ENCODE assay signal across 23 mouse cellular contexts in genomic region chr11:19877239-19877915, GRCm38 (mm10). TPM values are rescaled to one million over a fixed set of nuclear protein-coding genes. Genes with fewer than 3 reads are reported as not detected.
DNase-seq lines count a peak whose midpoint lies in the region; ATAC-seq lines count a peak whose summit lies in the region.
"Had no signal": no experiment of that assay in that cellular context is flagged by ENCODE, and none has a peak within 500 bp of the region (broad histone marks: within the 10 kb centered on the region; RNA-seq: fewer than 3 reads in every experiment).

No protein-coding gene starts in this region.

- 57% methylated on average over 4 of the region's 4 CpGs for WGBS in embryonic facial prominence, embryonic 14.5 days
- 61% methylated on average over 4 of the region's 4 CpGs for WGBS in embryonic facial prominence, embryonic 10.5 days
- WGBS in midbrain, embryonic 13.5 days: 60% methylated on average over 4 of the region's 4 CpGs
- WGBS in midbrain, embryonic 11.5 days: 57% methylated on average over 4 of the region's 4 CpGs
- 69% methylated on average over 4 of the region's 4 CpGs for WGBS in heart, embryonic 10.5 days
- WGBS in forebrain, embryonic 14.5 days: 48% methylated on average over 4 of the region's 4 CpGs

- H3K36me3 ChIP-seq in embryonic facial prominence, embryonic 14.5 days (ENCODE audit: control insufficient read depth, insufficient read depth, low read length): no peaks in the 10 kb centered on the region
- H3K36me3 ChIP-seq in embryonic facial prominence, embryonic 10.5 days (replicated peaks): no peaks in the 10 kb centered on the region
- no peaks in the 10 kb centered on the region for H3K36me3 ChIP-seq in midbrain, embryonic 13.5 days
- H3K36me3 ChIP-seq in midbrain, embryonic 11.5 days (ENCODE audit: control insufficient read depth, insufficient read depth, low read length): no peaks in the 10 kb centered on the region
- H3K36me3 ChIP-seq in heart, embryonic 10.5 days: no peaks in the 10 kb centered on the region
- H3K36me3 ChIP-seq in forebrain, embryonic 14.5 days (ENCODE audit: control insufficient read depth, insufficient read depth, low read length): no peaks in the 10 kb centered on the region
- H3K36me3 ChIP-seq: forebrain, embryonic 15.5 days; G1E; limb, embryonic 10.5 days had no signal

- no peaks in the 10 kb centered on the region for H3K9me3 ChIP-seq in embryonic facial prominence, embryonic 14.5 days (ENCODE audit: control insufficient read depth, low read length)
- no peaks in the 10 kb centered on the region for H3K9me3 ChIP-seq in embryonic facial prominence, embryonic 10.5 days
- H3K9me3 ChIP-seq in midbrain, embryonic 13.5 days: no peaks in the 10 kb centered on the region
- no peaks in the 10 kb centered on the region for H3K9me3 ChIP-seq in midbrain, embryonic 11.5 days (ENCODE audit: control insufficient read depth, low read length)
- H3K9me3 ChIP-seq in heart, embryonic 10.5 days: no peaks in the 10 kb centered on the region
- H3K9me3 ChIP-seq in forebrain, embryonic 14.5 days (replicated peaks; ENCODE audit: control insufficient read depth, low read length): no peaks in the 10 kb centered on the region
- H3K9me3 ChIP-seq: forebrain, embryonic 15.5 days; G1E; limb, embryonic 10.5 days had no signal

- H3K4me2 ChIP-seq in embryonic facial prominence, embryonic 14.5 days (ENCODE audit: low read depth, low read length): no peak overlapping the region
- H3K4me2 ChIP-seq in midbrain, embryonic 13.5 days (replicated peaks): no peak overlapping the region
- H3K4me2 ChIP-seq in midbrain, embryonic 11.5 days: no peak overlapping the region
- no peak overlapping the region for H3K4me2 ChIP-seq in forebrain, embryonic 14.5 days (ENCODE audit: low read length)
- H3K4me2 ChIP-seq: forebrain, embryonic 15.5 days had no signal

- H3K4me1 ChIP-seq in embryonic facial prominence, embryonic 14.5 days (ENCODE audit: control insufficient read depth, insufficient read depth, low read length): no peaks in the 10 kb centered on the region
- peaks cover 5% of the 10 kb centered on the region; the same call in 1 of the 2 replicates for H3K4me1 ChIP-seq in embryonic facial prominence, embryonic 10.5 days
- H3K4me1 ChIP-seq in midbrain, embryonic 13.5 days (replicated peaks): peaks cover 5% of the 10 kb centered on the region; the same call in 1 of the 2 replicates
- 0 out of 2 replicates have a peak, but pooled peaks cover 2% of the 10 kb centered on the region for H3K4me1 ChIP-seq in midbrain, embryonic 11.5 days (ENCODE audit: control insufficient read depth, insufficient read depth, low read length)
- peaks cover 7% of the 10 kb centered on the region; the same call in 1 of the 2 replicates for H3K4me1 ChIP-seq in heart, embryonic 10.5 days
- no peaks in the 10 kb centered on the region for H3K4me1 ChIP-seq in forebrain, embryonic 14.5 days (ENCODE audit: control insufficient read depth, insufficient read depth, low read length)
- H3K4me1 ChIP-seq: forebrain, embryonic 15.5 days had no signal

- no peaks in the 10 kb centered on the region for H3K27me3 ChIP-seq in embryonic facial prominence, embryonic 14.5 days (replicated peaks; ENCODE audit: control insufficient read depth, insufficient read depth, low read length)
- H3K27me3 ChIP-seq in embryonic facial prominence, embryonic 10.5 days (replicated peaks; ENCODE audit: low read depth, poor library complexity, severe bottlenecking): no peaks in the 10 kb centered on the region
- H3K27me3 ChIP-seq in midbrain, embryonic 13.5 days: no peaks in the 10 kb centered on the region
- no peaks in the 10 kb centered on the region for H3K27me3 ChIP-seq in midbrain, embryonic 11.5 days (ENCODE audit: control insufficient read depth, insufficient read depth, low read length)
- H3K27me3 ChIP-seq in heart, embryonic 10.5 days (ENCODE audit: insufficient read depth, poor library complexity, severe bottlenecking): no peaks in the 10 kb centered on the region
- H3K27me3 ChIP-seq in forebrain, embryonic 14.5 days (replicated peaks; ENCODE audit: control insufficient read depth, insufficient read depth, low read length): no peaks in the 10 kb centered on the region
- H3K27me3 ChIP-seq: forebrain, embryonic 15.5 days had no signal

- no peak overlapping the region for H3K27ac ChIP-seq in embryonic facial prominence, embryonic 14.5 days (replicated peaks; ENCODE audit: low read depth, low read length)
- no peak overlapping the region for H3K27ac ChIP-seq in embryonic facial prominence, embryonic 10.5 days (replicated peaks)
- no peak overlapping the region for H3K27ac ChIP-seq in midbrain, embryonic 13.5 days
- H3K27ac ChIP-seq in midbrain, embryonic 11.5 days (ENCODE audit: low read depth, low read length): no peak overlapping the region
- H3K27ac ChIP-seq in heart, embryonic 10.5 days: no peak overlapping the region
- no peak overlapping the region for H3K27ac ChIP-seq in forebrain, embryonic 14.5 days (ENCODE audit: low read depth, low read length)
- H3K27ac ChIP-seq: forebrain, embryonic 15.5 days; layer of hippocampus, adult 2 months; limb, embryonic 10.5 days had no signal

- no peak overlapping the region for H3K9ac ChIP-seq in embryonic facial prominence, embryonic 14.5 days (ENCODE audit: low read depth, low read length)
- no peak overlapping the region for H3K9ac ChIP-seq in midbrain, embryonic 13.5 days (replicated peaks)
- H3K9ac ChIP-seq in midbrain, embryonic 11.5 days (ENCODE audit: low read length): no peak overlapping the region
- H3K9ac ChIP-seq in forebrain, embryonic 14.5 days (ENCODE audit: low read length): no peak overlapping the region
- H3K9ac ChIP-seq: forebrain, embryonic 15.5 days; liver, postnatal 0 days had no signal

- DNase-seq in embryonic facial prominence, embryonic 14.5 days (ENCODE audit: low spot score): peak; percentile 38
- DNase-seq in embryonic facial prominence, embryonic 10.5 days (ENCODE audit: low spot score): no peak
- DNase-seq in midbrain, embryonic 11.5 days (ENCODE audit: low spot score, missing footprints): no peak
- DNase-seq in NIH3T3 (ENCODE audit: low read depth): peak; percentile 22
- peak; percentile 10 for DNase-seq in retina, embryonic 14.5 days (ENCODE audit: low spot score)
- no peak for DNase-seq in heart, embryonic 10.5 days (ENCODE audit: low spot score)
- DNase-seq in forebrain, embryonic 14.5 days (ENCODE audit: low spot score): no peak
- DNase-seq: adrenal gland, postnatal 36 days; cerebellum, adult 18-20 months; cerebellum, postnatal 25 days; gastrocnemius, postnatal 25 days; kidney, adult 11 months; kidney, postnatal 14 days; liver, postnatal 0 days; lung, postnatal 4 days; right cerebral cortex, postnatal 4 days; thymus, adult 2 months had no signal

- no peak overlapping the region for H3K4me3 ChIP-seq in embryonic facial prominence, embryonic 14.5 days (ENCODE audit: low read depth, low read length)
- no peak overlapping the region for H3K4me3 ChIP-seq in embryonic facial prominence, embryonic 10.5 days
- no peak overlapping the region for H3K4me3 ChIP-seq in midbrain, embryonic 13.5 days (replicated peaks)
- H3K4me3 ChIP-seq in midbrain, embryonic 11.5 days (ENCODE audit: low read depth, low read length): no peak overlapping the region
- no peak overlapping the region for H3K4me3 ChIP-seq in heart, embryonic 10.5 days
- no peak overlapping the region for H3K4me3 ChIP-seq in forebrain, embryonic 14.5 days (ENCODE audit: low read depth, low read length)
- H3K4me3 ChIP-seq: forebrain, embryonic 15.5 days; layer of hippocampus, adult 2 months; limb, embryonic 10.5 days had no signal

- no peak for ATAC-seq in embryonic facial prominence, embryonic 14.5 days (ENCODE audit: low read depth)
- 0 out of 2 replicates have a peak, but pooled peaks have one; percentile 37 for ATAC-seq in midbrain, embryonic 13.5 days
- no peak for ATAC-seq in midbrain, embryonic 11.5 days (ENCODE audit: low FRiP score)
- no peak for ATAC-seq in forebrain, embryonic 14.5 days
- ATAC-seq: forebrain, embryonic 15.5 days; liver, postnatal 0 days; midbrain, embryonic 16.5 days had no signal

RNA-seq across cellular contexts. Expression of gene Spred2, which starts 46.8 kb away (rescaled TPM):
- polyA plus RNA-seq in embryonic facial prominence, embryonic 14.5 days (2014; fragmentation: Nextera tagmentation; extraction: Ambion mirVana): 7.7 and 8.7 TPM in 2 replicates
- polyA plus RNA-seq in embryonic facial prominence, embryonic 10.5 days (2016; fragmentation: Nextera tagmentation; extraction: Ambion mirVana): 8.3 and 8.6 TPM in 2 replicates
- 4.9 and 5.5 TPM in 2 replicates for polyA plus RNA-seq in midbrain, embryonic 13.5 days (2015; fragmentation: Nextera tagmentation; extraction: Ambion mirVana)
- polyA plus RNA-seq in midbrain, embryonic 11.5 days (2014; fragmentation: Nextera tagmentation; extraction: Ambion mirVana): 4.7 and 5.7 TPM in 2 replicates
- polyA plus RNA-seq in heart, embryonic 10.5 days (2016; fragmentation: Nextera tagmentation; extraction: Ambion mirVana): 4.4 and 6.7 TPM in 2 replicates
- polyA plus RNA-seq in forebrain, embryonic 14.5 days (2014; fragmentation: Nextera tagmentation; extraction: Ambion mirVana): 5.4 and 6.5 TPM in 2 replicates

Comparison
In these comparisons a context has a peak if more than half of its experiments do, and no peak if none do; other contexts are left out.
1. DNase-seq: peak in embryonic facial prominence, embryonic 14.5 days (single experiment), NIH3T3 (single experiment) and retina, embryonic 14.5 days (single experiment); none in embryonic facial prominence, embryonic 10.5 days (single experiment), midbrain, embryonic 11.5 days (single experiment), heart, embryonic 10.5 days (single experiment) and forebrain, embryonic 14.5 days (single experiment).